Mouse (Mus musculus): ENCODE results near the gene Adamts18.

The Adamts18 gene

DNA sequence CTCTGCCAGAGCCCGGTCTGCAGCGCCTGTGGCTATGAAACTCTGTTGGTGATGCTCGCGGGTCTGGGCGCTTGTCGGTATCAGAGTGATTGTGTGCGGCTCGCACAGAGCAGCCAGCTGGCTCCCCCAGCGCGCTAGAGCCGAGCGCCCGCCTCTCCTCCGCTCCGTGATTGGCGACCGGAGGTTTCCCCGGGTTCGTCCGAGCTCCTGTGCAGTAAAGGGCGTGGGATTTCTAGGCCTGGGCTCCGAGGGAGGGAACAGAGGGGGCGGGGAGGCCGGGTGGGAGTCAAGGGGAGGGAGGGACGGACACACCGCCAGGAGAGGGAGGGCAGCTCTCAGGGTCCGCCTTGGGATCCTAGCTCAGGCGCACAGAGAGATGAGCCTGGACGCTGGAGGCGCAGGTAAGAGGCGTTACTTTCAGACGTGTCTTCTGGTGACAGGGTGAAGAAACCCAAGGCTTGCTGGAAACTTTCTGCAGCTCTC, at the start of gene Adamts18:
Gene Adamts18, minus strand, starts transcription at position 86 of the 483 bp plus-strand sequence.
- no peak for DNase-seq (ENCODE audit: low read depth, low spot score)

DNA sequence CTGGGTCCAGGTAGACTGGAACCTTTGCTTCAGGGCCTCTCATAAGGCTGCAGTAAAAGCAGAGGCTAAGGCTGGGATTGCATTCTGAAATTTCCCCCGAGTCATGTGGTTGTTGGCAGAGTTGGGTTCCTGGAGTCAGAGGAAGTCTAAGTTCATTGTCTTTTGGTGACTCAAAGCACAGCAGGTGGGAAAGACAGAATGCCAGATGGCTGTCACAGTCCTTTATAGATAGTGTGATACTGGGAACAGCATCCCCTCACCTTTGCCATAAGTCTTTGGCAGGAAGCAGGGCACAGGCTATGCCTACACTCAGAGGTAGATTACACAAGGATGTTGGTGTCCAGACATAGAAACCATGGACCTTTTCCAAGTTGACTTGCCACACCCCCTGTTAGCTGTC, 47.9 kb upstream of the Adamts18 start:
- no peak for DNase-seq (ENCODE audit: low read depth, low spot score)

DNA sequence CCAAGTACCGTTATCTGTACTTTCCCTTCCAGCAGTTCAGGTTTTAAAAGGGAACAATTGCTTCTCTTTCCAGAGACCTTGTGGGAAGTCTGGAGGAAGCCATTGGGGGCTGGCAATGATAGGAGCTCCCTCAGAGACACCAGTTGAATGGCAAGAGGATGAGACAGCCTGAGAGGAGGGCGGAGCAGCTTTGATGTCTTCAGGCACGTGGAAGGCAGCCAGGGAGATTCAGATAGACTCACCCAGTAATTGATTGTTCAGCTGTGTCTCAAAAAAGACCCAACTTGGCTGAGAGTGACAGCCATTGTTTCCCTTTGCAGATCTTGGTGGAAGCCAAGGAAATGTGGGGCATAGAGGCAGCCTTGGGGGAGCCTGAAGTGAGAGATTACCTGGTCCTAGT, 42.8 kb upstream of the Adamts18 start:
- DNase-seq (ENCODE audit: low read depth, low spot score), result no peak

DNA sequence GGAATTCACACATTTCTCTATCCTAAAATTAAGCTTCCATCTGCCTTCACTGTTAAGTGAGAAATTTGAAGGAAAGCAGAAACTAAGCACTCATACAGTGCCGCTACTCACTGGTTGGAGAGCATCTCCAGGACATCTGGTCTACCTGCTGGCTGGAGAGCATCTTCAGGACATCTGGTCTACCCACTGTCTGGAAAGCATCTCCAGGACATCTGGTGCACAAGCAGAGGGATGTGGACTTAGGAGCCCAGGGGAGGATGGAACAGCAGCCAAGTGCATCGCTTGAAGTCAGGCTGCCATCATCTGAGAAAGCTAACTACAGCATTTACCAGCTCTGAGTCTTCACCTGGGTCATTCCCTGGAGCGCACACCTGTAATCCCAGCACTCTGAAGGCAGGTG, 38.0 kb upstream of the Adamts18 start:
- DNase-seq (ENCODE audit: low read depth, low spot score), result no peak

DNA sequence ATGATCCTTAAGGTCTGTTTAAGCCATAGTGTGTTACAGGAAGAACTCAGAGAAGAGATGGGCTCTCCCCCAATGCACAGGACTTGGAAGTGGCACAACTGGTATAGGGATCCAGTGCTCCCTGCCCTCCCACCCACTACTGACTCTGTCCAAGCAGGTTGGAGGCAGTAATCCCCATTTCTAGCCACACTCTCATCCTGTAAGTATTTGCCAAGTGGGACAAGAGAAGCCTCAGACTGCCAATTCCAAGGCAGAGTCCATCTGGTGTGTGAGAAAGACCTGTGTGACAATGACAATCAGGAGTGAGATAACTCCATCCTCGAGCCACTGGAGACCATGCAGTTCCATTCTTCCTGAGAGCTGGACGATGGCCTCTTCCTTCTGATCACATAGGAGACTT, 36.6 kb upstream of the Adamts18 start:
- no peak for DNase-seq (ENCODE audit: low read depth, low spot score)

DNA sequence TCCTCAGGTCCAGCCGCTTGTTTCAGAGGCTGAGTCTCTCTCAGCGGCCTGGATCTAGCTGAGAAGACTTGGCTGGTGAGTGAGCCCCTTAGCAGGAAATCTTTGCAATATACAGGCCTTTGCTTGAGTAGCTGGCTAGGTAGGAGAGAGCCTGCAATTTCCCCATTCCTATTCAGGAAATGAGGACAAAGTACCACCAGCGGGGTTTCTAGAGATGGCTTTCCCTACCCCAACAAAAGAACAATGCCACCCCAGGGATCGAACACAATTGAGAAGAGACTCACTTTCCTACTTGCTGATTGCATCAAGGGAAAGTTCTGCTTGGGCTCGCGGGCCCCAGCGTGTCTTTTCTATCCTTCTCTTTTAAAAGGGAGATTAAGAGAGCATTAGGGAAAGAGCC, 35.5 kb upstream of the Adamts18 start:
- no peak for DNase-seq (ENCODE audit: low read depth, low spot score)

DNA sequence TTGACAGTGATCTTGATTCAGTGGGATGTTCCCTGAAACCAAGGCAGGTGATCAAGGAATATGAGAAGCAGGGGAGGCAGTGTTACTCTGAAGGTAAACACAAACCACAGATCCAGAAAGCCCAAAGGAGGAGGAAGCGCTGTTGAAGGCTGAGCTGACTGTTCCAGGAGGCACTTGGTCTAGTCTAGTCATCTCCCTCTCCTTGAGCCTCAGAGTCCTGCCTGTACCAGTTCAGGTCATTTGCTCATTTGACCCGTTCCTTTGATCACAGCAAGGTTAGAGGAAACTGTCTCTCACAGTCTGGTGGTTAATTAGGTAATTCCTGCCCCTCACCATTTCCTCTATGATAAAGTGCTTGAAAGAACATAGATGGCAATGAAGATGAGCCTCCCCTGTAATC, 34.0 kb upstream of the Adamts18 start:
- DNase-seq (ENCODE audit: low read depth, low spot score), result no peak

DNA sequence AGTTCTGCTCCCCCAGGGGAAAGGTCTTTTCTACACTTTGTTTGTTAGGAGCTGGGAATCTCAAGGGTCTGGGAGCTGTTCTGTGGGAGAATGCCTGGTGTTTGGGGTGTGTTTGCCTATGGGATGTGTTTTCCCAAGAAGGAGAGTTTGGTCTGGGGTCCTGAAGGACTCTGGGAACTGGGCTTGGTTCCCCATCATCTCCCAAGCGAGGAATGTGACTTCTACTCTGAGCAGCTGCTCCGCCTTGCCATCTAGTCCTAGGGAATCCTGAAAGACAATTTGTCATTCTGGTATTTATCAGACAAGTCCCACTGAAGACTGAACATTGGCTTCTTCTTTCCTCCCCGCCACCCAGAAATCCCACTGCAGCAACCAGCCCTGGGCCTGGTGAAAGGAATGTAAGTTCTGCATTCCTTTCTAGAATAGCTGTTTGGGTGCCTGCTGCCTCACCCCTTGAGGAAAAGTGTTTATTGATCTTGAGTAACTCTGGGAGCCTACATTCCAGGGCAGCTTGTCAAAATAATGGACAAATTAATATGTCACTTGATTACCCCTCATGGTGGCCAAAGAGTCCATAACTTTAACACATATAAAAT, 30.0 kb upstream of the Adamts18 start:
- no peak for DNase-seq (ENCODE audit: low read depth, low spot score)

DNA sequence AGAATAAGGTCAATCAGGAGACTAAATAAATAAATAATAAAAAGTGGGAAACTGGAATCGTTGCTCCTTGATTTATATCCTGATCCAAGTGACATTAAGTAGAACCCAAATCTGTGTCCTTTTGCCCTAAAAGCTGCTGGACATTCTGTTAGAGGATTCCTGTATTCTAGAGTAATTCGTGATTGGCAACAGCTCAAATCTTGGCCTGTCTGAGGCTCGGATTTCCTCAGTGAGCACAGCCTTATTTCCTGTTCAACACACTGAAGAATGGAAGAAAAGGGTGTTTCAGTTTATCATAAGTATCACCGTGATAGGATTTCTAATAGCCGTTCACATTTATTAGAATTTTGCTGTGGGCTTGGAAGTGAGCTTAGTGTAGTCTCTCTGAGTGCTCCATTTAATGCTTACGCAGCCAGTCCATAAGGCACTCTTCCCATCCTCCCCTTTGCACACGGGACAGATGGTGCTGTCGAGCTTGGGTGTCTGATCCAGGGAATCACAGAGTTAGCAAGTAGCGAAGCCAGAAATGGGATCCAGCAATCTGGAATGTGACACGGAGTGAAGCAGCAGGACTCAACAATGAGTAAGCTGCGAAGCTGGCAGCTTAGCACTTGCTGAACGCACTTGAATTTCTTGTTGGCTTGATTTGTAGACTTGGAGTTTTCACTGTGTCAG, 25.0 kb upstream of the Adamts18 start:
- DNase-seq (ENCODE audit: low read depth, low spot score), result no peak

DNA sequence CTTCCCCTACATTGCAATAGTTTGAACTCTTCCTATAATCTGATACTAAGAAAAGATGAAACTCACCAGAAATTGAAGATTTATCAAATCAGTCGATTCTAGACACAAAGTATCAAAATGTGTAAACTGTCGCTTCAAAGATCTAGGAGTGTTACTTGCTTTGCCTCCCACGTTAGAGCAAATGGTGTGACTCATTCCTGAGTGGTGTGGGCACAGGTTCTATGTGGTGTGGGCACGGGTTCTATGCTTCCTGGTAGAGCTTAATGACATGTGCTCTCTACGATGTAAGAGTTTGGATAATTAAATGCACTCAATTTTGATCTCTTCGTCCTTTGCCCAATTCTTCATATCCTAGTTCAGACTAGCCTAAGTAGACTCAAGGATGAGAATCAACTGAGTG, 23.9 kb upstream of the Adamts18 start:
- no peak for DNase-seq (ENCODE audit: low read depth, low spot score)

DNA sequence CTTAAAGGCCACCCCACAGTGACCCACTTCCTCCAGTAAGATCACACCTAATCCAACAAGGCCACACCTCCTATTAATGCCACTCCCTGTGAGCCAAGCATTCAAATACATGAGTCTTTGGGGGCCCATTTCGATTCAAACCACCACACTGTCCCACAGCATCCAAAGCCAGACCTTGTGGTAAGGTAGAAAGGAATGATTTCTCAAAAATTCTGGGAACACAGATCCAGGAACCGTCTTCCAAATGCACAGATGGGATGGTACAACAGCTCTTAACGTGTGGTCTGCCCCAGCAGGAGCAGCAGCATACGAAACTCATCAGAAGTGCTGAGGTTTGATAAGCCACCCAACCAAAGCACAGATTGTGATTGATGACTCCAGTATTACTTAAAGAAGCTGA, 18.0 kb upstream of the Adamts18 start:
- DNase-seq (ENCODE audit: low read depth, low spot score), result no peak

DNA sequence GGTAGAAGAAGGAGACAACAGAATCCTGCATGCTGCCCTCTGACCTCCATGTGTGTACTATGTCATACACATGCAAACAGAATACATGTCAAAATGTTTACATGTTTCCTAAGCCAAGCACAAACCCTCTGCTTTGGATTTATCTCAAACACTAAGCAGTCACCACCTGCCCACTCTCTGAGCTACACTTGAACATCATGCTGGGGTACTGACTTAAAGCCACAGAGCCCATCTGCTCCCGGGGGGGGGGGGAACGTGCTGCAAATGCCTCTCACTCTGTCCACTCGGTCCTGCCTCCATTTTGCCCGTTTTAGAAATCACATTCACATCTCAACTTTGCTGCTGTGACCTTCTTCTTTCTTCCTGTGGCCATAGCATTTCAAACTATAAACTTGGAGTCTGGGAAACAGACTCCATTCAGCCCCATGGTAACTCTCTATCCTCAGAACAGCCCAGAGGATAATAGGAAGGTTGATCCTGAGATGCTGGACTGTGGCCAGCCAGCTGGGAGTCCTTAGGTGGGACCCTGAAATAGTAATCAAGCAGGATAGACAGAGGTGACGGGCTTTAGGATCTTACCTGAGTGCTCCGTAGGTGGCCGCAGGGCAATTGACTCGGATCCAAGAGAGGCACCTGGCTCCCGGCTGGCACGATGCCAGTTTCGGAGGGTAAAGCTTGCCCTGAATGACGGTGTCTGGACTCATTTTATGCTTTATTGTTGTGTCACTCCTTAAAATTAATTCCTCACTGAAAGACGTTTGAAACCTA, 17.0 kb upstream of the Adamts18 start:
- no peak for DNase-seq (ENCODE audit: low read depth, low spot score)

DNA sequence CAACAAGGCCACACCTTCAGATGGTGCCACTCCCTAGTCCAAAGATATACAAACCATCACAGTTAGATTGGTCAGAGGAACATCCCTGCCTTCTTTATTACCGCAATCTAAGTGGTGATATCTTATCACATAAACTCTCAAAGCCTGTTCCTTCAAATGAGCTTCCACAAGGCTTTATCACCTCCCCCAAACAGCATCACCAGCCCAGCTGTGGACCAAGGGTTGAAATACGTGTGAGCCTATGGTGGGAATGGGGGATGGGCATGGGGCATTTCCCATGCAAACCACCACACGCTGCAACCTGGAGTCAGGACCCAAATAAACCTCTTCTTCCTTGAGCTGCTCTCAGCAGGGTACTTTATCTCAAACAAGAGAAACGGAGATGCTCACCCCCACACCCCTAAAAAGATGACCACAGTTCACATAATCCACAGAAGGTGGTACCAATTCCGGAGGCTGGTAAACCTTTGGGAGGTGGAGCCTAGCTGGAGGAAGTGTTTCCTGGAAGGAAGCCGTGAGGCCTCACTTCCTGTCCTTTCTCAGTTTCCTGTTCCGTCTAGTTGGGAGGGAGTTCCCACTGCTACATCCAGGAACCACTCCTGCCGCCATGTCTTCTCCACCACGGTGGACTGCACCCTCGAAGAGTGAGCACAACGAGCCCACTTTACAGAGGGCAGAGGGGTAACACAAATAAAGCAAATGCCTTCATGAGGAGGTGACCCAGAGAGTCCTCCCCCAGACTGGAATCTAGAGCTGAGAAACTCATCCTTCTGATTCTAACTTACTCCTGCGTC, 11.5 kb upstream of the Adamts18 start:
- DNase-seq (ENCODE audit: low read depth, low spot score), result no peak

DNA sequence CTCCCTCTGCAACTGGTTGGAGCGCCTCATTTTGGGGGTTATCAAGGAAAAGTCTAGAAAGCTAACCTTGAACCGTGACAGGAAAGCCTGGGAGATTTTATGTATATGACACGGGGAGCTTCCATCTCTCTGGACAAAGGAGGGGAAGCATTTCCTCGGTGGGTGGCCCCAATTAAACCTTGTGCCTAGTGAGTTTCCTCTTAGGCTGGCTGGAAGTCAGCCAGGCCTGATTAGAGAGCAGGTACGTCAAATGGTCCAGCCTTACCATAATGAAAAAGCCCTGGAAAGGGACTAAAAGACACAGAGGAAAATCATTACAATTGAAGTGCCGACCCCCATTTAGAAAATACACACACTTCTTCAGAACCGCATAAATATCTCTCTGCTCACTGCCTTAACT, 10.3 kb upstream of the Adamts18 start:
- no peak for DNase-seq (ENCODE audit: low read depth, low spot score)

DNA sequence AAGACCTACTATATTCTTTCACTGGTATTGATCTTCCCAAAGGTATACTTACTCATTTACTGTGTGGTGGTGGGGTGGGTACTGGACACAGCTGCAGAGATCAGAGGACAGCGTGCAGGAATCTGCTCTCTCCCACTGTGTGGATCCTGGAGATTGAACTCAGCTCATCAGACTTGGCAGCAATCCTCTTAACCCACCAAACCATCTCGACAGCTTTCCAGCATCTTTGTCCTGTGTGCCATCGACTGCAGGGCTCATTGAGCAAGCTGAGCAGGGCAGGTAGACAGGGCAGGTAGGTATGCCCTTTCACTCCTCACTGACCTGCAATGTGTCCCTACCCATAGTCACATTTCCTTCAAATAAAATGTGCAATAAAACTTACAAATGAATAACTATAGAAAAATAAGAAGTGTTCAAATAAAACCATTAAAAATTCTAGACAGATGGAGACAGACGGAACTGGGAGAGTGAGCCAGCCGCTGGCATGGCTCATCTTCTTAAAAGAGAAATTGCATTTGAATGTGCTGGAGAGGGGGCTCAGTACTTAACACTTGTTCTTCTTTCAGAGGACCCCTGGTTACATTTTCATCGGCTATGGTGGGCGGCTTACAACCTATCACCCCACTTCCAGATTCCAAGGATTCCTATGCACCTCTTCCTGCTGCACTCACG, 6.2 kb upstream of the Adamts18 start:
- DNase-seq (ENCODE audit: low read depth, low spot score), result no peak

DNA sequence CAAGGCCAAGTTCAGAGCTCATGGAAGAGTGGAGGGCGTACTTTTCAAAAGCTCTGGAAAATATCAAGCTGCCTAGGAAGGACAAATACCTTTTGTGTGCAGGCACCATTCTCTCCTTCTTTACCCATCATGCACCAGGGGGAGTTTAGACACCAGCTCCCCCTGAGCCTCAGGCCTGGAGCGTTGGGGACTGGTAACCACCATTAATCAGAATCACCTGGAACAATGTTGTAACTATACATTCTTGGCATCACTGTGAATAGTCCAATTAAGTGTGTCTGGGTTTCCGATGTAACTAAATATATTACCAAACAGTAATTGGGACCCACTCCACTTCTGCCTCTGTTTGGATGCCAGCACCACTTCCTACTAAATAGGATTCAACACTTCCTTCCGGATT, 5.2 kb upstream of the Adamts18 start:
- no peak for DNase-seq (ENCODE audit: low read depth, low spot score)

DNA sequence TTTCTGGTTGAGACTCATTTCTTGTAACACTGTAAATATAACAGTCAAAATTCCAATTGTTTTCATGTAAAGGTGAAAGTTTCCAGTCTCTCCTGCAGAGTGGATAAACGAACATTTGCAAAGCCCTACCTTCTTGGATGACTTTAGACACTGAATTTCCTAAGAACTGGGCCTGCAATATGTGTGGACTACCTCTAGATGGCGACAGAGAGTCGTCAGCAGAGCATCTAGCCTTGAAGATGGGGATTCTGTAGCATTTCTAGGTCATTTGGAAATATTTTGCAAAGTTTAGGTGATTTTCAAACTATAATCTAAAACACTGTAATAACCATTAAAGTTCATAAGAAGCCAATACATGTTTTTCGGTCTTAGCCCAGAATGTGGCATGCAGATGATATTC, 3.1 kb upstream of the Adamts18 start:
- DNase-seq (ENCODE audit: low read depth, low spot score), result no peak

DNA sequence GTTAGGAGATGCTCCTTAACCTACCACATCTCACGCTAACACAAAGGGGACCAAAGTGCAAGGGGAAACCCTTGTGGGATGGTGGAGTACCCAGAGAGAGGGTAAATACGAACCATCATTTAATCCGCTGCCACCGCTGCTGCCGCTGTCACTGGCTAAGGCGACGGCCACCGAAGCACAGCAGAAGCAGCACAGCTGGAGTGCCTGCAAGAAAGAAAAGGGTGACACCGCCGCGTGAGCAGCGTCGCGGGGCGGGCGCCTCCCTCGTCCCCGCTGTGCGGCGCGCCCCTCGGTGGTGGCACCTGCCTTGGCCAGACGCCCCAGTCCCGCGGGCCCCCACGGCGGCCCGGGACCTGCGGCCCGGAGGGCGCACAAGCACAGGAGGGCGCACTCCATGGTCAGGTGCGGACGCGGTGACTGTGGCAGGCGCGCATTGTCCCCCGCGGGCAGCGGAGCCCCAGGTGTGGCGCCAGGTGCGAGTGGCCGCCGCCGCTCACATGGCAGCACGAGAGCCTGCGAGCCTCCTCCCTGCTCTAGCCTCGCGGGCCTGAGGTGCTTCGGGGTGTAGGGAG, 371 bp downstream of the Adamts18 start:
- DNase-seq (ENCODE audit: low read depth, low spot score), result no peak

DNA sequence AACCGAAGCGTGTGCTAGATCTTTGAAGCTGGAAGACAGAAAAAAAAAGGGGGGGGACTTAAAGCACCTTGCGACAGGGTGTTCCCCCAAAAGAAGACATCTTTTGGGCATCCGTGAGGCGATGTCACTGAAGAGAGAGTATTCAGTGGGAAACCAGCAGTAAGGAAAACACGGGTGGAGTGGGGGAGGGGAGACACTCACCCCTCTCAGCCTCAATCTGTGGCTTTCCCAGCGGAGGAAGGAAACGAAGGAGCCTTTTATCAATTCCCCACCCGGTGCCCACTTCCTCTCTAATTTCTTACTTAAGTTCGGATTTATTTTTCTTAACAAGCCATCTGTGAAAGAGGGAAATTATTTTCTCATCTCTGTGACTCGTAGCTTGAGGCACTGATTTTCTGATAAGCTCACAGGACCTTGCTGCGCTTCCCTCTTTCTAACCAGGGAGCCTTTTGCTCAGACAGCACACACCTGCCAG, 895 bp downstream of the Adamts18 start:
- no peak for DNase-seq (ENCODE audit: low read depth, low spot score)

DNA sequence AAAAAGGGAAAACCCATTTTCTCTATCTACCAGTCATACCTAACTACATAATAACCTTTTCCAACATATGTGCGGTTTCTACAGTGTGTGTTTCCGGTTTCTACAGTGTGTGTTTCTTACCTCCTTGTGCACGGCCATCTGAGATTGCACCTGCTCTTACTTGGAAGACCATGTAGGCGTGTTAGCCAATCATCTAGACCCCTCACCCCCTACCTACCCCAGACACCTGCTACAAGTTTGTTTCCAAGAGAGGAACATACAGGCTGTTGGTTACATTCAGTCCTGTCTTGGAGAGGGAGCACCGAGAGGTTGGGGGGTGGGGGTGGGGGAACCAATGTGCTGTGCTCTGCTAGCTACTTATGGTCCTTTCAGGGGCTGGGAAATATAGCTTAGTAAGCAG, 1.9 kb downstream of the Adamts18 start:
- no peak for DNase-seq (ENCODE audit: low read depth, low spot score)

DNA sequence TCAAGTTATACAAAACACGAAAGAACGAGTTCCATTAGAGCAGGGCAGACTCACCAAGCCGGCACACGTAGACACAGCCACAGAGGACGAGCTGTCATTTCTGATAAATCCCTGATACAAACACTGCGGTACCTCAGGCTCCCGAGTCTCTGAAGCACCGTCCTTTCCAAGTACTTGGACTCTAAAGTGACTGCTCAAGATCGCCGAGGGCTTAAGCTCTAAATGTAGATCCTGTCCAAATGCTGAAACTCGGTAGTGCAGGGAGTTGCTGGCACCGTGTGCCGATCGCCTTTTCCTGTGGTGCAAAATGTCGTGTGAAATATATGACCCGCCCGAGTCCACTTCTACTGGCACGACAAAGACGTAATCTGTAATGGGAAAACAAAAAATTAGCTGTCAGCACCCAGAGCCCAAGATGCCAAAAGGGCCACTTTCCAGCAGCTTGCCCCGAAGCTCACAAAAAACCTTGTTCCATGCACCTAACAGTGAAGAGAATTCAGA, 3.7 kb downstream of the Adamts18 start:
- DNase-seq (ENCODE audit: low read depth, low spot score), result no peak
